Mouse (Mus musculus) megakaryocyte progenitor cell, adult 5-6 weeks (primary cell): Measurements from ENCODE around the gene Asz1. TPM values are rescaled to one million over a fixed set of nuclear protein-coding genes. Genes with fewer than 3 reads are reported as not detected.

Experiments used
- ATAC-seq: replicated peaks from 2 replicates; pipeline ENCODE4 v1.8.0; 2016; ENCODE audit warnings: mild to moderate bottlenecking, moderate TSS enrichment, inconsistent platforms; ENCODE audit not compliant: poor library complexity
- total RNA-seq, 2 experiments: library from RNA; stranded (forward) in 1 of 2; stranded (reverse) in 1 of 2; fragments of 157-497, 149-512 nt in 1 of 2; fragments of 200-1000 nt in 1 of 2; gene quantifications; 2 replicates each; pipeline versions ENCODE4 v1.2.3 to v1.2.4; 2015 to 2017

Asz1 gene
- total RNA-seq, 2 experiments from 2014 or later, result not detected

DNA sequence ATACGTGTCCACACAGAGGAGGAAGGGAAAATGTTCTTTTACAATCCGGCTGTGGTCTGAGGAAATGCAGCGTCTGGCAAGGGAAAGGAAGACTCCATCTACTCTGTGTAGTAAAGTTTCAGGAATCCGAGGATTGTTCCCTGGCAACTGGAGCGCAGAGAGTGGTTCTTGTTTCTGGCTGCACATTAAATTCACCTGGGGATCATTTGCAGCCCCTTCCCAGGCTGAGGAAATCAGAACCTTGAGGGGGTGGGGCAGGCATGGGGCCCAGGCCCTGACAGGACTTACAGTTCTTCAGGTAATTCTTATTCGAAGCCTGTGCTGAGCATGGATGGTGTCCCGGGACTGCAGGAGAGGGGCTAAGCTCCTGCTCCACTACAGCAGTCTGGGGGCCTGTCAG lies 95.5 kb downstream of the Asz1 start:
- no peak for ATAC-seq

DNA sequence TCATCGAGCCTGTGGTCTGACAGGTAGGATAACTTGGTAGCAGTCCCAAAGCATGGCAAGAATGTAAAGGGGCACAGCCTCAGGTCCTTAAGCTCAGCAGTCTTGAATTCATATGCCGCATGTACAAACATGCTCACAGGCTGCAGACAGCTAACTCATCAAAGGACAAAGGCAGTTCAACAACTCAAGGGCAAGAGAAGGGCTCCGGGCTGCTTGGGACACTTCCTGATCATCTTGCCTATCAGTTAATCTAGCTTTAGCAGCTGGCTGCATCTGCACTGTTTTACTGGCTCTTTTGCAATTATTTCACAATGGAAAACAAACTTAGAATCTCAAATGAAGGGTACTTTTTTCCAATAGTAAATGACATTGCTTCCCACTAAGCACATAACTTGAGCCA lies 101.5 kb downstream of the Asz1 start:
- ATAC-seq, result peak; percentile 61

DNA sequence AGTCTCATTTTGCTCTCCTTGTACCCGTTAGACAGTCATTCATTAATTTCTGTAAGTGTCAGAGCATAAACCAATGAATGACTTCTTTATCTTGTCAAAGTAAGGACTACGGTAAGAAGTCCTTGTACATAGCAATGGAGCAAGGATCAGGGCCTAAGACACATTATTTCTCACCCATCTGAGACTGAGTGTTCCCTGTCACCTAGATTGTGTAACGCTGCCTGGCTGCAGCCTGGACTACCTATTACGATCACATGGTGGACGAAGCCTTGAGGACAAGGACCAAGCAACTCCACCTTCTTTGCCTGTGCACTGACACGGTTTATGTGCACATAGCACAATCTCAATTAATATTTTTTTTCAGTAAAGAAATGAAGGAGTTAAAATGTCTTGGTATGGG lies 106.8 kb downstream of the Asz1 start:
- ATAC-seq, result no peak

Other genes with a start within 250 kb of the Asz1 start
- not detected in 2 replicates for gene Wnt2, start 78.5 kb downstream of the Asz1 start, total RNA-seq (2015)
- gene Wnt2, start 78.5 kb downstream of the Asz1 start, total RNA-seq (2017), result not detected in 2 replicates
- 0.17 TPM in 1 of 2 replicates, not detected in the other for gene Cftr, start 61.6 kb upstream of the Asz1 start, total RNA-seq (2015)
- gene Cftr, start 61.6 kb upstream of the Asz1 start, total RNA-seq (2017), result not detected in 2 replicates